Mouse (Mus musculus) kidney, postnatal 0 days (tissue): Measurements from ENCODE around the gene Gm4744. TPM values are rescaled to one million over a fixed set of nuclear protein-coding genes. Genes with fewer than 3 reads are reported as not detected.
"Not testable (repeated sequence)": the region's sequence is repeated elsewhere in the genome, so short reads cannot be mapped to it uniquely, and the experiment has no call there.

Source experiments
- ATAC-seq: fragments of 200-750 bp; cut with Nextera tagmentation; replicated peaks from 2 replicates; pipeline ENCODE4 v1.8.0; 2017; ENCODE audit warnings: low read depth, moderate number of reproducible peaks, moderate TSS enrichment, moderate library complexity; ENCODE audit not compliant: low FRiP score
- DNase-seq: peaks from one replicate; pipeline ENCODE4 v3.0.0-alpha.2; 2016; ENCODE audit warnings: low spot score
- H3K27ac ChIP-seq: fragments of 300-500 bp; sonication (generic); 2 replicates; pipeline ENCODE4 v1.5.1; 2014; ENCODE audit warnings: mild to moderate bottlenecking
- H3K27me3 ChIP-seq: fragments of 300-500 bp; sonication (generic); 2 replicates; pipeline ENCODE4 v1.6.1; 2014; ENCODE audit warnings: low read length, mixed read lengths; ENCODE audit not compliant: insufficient read depth
- H3K36me3 ChIP-seq: fragments of 300-500 bp; sonication (generic); 2 replicates; pipeline ENCODE4 v1.6.1; 2014; ENCODE audit warnings: low read length, mixed read lengths; ENCODE audit not compliant: insufficient read depth
- H3K4me1 ChIP-seq: fragments of 300-500 bp; sonication (generic); replicated peaks from 2 replicates; pipeline ENCODE4 v1.6.1; 2014; ENCODE audit warnings: antibody characterized with exemption, low read length, mixed read lengths; ENCODE audit not compliant: insufficient read depth
- H3K4me2 ChIP-seq: fragments of 300-500 bp; sonication (generic); 2 replicates; pipeline ENCODE4 v1.6.1; 2014; ENCODE audit warnings: mild to moderate bottlenecking, low read length, moderate library complexity, mixed read lengths
- H3K4me3 ChIP-seq: fragments of 300-500 bp; sonication (generic); replicated peaks from 2 replicates; pipeline ENCODE4 v1.5.1; 2014; ENCODE audit warnings: low read depth, low read length
- H3K9ac ChIP-seq: fragments of 300-500 bp; sonication (generic); 2 replicates; pipeline ENCODE4 v1.6.1; 2014; ENCODE audit warnings: low read depth, low read length
- H3K9me3 ChIP-seq: fragments of 300-500 bp; sonication (generic); replicated peaks from 2 replicates; pipeline ENCODE4 v1.6.1; 2016; ENCODE audit warnings: low read length, inconsistent platforms, mixed read lengths
- CTCF ChIP-seq: IDR thresholded peaks from 2 replicates; pipeline ENCODE4 v1.5.1; 2016; ENCODE audit warnings: antibody characterized with exemption, low read depth, mild to moderate bottlenecking, moderate library complexity
- WGBS: fragments of 180-500 bp; shearing (Covaris S2); extraction: QIAGEN DNeasy Blood & Tissue Kit; methylation state at CpG from one replicate; pipeline ENCODE4 v1.1.7; 2014; 5-methylcytosine and 5-hydroxymethylcytosine counted together
- polyA plus RNA-seq: library from polyadenylated mRNA; unstranded; fragments of >200 nt; fragmentation: Nextera tagmentation; extraction: Ambion mirVana; gene quantifications from 2 replicates; pipeline ENCODE4 v1.2.1, GENCODE M21; 2015

Gm4744 gene
- not detected in 2 replicates for polyA plus RNA-seq

DNA sequence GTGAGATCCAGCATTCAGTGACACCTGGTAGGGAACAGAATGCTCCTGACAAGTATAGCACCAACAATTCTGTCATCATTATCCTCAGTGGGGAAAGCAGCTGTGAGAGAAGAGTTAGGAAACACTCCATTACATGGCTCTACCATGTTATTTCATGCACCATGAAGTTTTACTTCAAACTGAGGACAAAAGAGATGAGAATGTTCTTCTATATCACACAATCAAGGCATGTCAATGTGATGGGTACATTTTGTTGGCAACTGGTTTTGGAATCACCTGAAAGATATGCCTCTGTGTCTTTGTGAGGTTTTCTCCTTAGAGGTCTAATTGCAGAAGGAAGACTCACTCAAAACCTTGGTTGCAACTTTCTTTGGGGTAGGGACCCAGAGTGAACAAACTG lies at the start of gene Gm4744:
Gm4744 (minus strand) TSS at position 101 of the 400 bp plus-strand sequence.
- Histone ChIP-seq H3K4me3 (no peak within 1 kb of the TSS), H3K27ac (no peak within 1 kb of the TSS), H3K9ac (no peak within 1 kb of the TSS), H3K36me3 (no peaks in the 10 kb centered on the region), H3K27me3 (no peaks in the 10 kb centered on the region), H3K9me3 (no peaks in the 10 kb centered on the region), H3K4me1 (no peaks in the 10 kb centered on the region), H3K4me2 (no peak within 1 kb of the TSS)
- ATAC-seq: no peak
- no peak for TF ChIP-seq CTCF
- no peak for DNase-seq

DNA sequence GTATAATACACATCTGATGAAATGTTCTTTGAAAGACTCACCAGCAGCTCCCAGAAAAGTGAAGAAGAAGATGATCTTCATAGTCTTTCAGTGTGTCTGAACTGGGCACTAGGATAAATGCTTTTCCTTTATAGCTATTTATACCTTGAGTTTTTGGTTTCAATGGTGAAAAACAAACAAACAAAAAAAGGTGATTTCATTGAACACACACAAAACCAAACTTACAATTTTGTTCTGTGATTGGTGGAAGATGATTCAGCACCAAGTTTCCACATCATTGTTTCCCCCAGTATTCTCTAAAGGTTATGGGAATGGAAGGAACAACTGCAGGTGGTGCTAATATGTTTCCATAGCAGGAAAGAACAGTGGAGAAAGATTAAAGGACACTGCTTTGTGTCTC lies 47.7 kb upstream of the Gm4744 start, which contains the start of gene Gm2663:
Gm2663 (minus strand) TSS at position 101 of the 400 bp plus-strand sequence.
- H3K36me3 ChIP-seq, H3K4me2 ChIP-seq, DNase-seq, H3K27me3 ChIP-seq, H3K9ac ChIP-seq, H3K4me1 ChIP-seq, H3K4me3 ChIP-seq, ATAC-seq, H3K9me3 ChIP-seq, H3K27ac ChIP-seq: not testable (repeated sequence)

DNA sequence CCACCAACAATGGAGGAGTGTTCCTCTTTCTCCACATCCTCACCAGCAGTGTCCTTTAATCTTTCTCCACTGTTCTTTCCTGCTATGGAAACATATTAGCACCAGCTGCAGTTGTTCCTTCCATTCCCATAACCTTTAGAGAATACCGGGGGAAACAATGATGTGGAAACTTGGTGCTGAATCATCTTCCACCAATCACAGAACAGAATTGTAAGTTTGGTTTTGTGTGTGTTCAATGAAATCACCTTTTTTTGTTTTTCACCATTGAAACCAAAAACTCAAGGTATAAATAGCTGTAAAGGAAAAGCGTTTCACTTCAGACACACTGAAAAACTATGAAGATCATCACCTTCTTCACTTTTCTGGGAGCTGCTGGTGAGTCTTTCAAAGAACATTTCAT lies 12.8 kb upstream of the Gm4744 start, which contains the start of gene 1810009J06Rik:
1810009J06Rik (plus strand) TSS at position 301 of the 400 bp plus-strand sequence.
- H3K9ac ChIP-seq, H3K4me1 ChIP-seq, ATAC-seq, DNase-seq, H3K27me3 ChIP-seq, H3K36me3 ChIP-seq, H3K9me3 ChIP-seq, H3K27ac ChIP-seq, H3K4me3 ChIP-seq, H3K4me2 ChIP-seq: not testable (repeated sequence)
- 87% methylated on average over 2 of the region's 2 CpGs for WGBS

DNA sequence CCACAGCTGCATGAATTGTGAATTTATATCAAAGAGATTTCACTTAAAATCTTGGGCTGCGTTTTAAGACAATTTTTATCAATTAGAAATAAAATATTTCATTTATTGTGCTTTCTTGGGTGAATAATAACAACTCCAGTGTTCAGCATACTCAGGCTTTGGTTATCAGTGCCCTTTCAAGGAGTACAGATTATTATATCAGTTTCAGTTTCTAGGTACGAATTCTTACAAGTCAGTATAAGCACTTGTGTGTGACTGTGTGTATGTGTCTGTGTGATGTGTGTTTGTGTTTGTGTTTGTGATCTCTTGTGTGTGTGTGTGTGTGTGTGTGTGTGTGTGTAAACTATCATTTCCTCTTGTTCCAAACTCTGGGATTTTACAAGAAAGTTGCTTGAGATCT lies 2.0 kb upstream of the Gm4744 start:
- no peaks in the 10 kb centered on the region for H3K27me3 ChIP-seq
- H3K36me3 ChIP-seq: no peaks in the 10 kb centered on the region
- no peak for ATAC-seq
- H3K4me3 ChIP-seq: no peak overlapping the region
- no peak overlapping the region for H3K4me2 ChIP-seq
- DNase-seq: no peak
- no peak for TF ChIP-seq CTCF
- no peaks in the 10 kb centered on the region for H3K4me1 ChIP-seq
- H3K9ac ChIP-seq: no peak overlapping the region
- no peaks in the 10 kb centered on the region for H3K9me3 ChIP-seq
- 58% methylated on average over 2 of the region's 2 CpGs for WGBS
- H3K27ac ChIP-seq: no peak overlapping the region

DNA sequence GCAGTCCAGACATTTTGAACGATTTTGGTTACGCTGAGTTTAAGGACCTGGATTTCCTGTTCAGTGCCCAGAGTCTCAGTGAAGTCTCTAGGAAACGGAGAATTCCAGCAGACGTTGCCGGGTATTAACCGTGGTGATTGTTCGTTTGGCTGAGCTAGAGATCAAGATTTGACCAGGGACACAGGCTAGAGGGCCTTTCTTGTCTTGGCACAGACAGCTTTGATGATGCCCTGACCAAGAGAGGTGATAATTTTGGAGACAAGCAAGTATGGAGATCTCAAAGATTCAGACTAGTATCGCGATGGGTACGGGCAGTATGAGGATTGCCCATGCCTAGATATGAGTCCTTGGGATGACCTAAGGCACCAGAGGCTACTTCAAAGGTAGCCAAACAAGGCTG lies 11.2 kb downstream of the Gm4744 start, which contains the start of gene 1700074P13Rik:
1700074P13Rik (minus strand) TSS at position 101 of the 400 bp plus-strand sequence.
- H3K36me3 ChIP-seq: no peaks in the 10 kb centered on the region
- no peak for DNase-seq
- no peaks in the 10 kb centered on the region for H3K4me1 ChIP-seq
- H3K4me3 ChIP-seq: no peak within 1 kb of the TSS
- no peak within 1 kb of the TSS for H3K9ac ChIP-seq
- 87% methylated on average over 10 of the region's 10 CpGs for WGBS
- H3K4me2 ChIP-seq: no peak within 1 kb of the TSS
- H3K27me3 ChIP-seq: no peaks in the 10 kb centered on the region
- TF ChIP-seq CTCF: no peak
- ATAC-seq: no peak
- H3K9me3 ChIP-seq: no peaks in the 10 kb centered on the region
- H3K27ac ChIP-seq: no peak within 1 kb of the TSS

DNA sequence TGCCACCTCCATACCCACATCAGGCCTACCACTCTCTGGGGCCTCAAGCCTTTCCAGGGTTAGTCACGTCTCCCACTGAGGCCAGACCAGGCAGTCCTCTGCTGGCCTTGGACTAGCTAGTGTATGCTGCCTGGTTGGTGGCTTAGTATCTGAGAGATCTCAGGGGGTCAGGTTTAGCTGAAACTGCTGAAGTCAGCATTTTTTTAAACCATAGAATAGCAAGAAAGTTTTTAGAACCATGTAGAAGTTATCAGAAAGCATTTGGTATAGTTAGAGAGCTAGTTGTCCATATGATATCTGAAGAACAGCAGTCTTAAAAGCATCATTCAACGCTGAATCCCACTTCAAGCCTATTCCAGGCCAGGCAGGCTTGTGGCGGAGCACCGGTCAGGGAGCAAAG lies 31.7 kb downstream of the Gm4744 start:
- 83% methylated on average over 4 of the region's 4 CpGs for WGBS
- no peak for DNase-seq

DNA sequence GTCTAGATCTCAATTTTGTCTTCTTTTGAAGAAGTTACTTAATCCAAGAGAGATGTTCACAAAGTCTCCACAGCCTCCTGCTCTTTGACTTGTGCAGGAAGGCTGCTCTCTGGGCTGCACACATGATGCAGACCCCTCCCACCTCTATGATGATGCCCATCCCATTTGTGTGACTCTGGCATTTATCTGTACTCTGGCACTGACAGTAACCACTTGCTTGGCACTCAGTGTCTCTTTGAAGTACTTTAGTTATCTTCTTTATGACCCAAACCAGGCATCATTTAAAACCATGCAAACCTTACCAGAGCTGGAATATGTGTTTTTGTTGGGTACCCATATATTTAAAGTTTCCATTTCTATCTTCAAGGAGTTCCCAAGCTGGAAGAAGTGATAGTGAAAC lies 51.4 kb downstream of the Gm4744 start, which contains the start of gene Prss58:
Prss58 (minus strand) TSS at position 101 of the 400 bp plus-strand sequence.
- DNase-seq: no peak
- Histone ChIP-seq H3K4me2 (no peak within 1 kb of the TSS), H3K27me3 (no peaks in the 10 kb centered on the region), H3K9me3 (no peaks in the 10 kb centered on the region), H3K27ac (no peak within 1 kb of the TSS), H3K9ac (no peak within 1 kb of the TSS), H3K4me3 (no peak within 1 kb of the TSS), H3K36me3 (no peaks in the 10 kb centered on the region), H3K4me1 (no peaks in the 10 kb centered on the region)
- no peak for ATAC-seq
- no peak for TF ChIP-seq CTCF

More for the DNA sequence above, 31.7 kb downstream of the Gm4744 start:
- H3K4me3 ChIP-seq: no peak overlapping the region
- H3K9ac ChIP-seq: no peak overlapping the region
- H3K9me3 ChIP-seq: no peaks in the 10 kb centered on the region
- H3K4me2 ChIP-seq: no peak overlapping the region
- H3K36me3 ChIP-seq: no peaks in the 10 kb centered on the region
- no peak for TF ChIP-seq CTCF
- H3K4me1 ChIP-seq: no peaks in the 10 kb centered on the region
- no peak for ATAC-seq
- no peak overlapping the region for H3K27ac ChIP-seq
- H3K27me3 ChIP-seq: no peaks in the 10 kb centered on the region

Other genes with a start within 250 kb of the Gm4744 start
- gene Moxd2, start 64.4 kb downstream of the Gm4744 start, polyA plus RNA-seq: not detected in 2 replicates
- not detected in 2 replicates for gene Prss58, start 51.5 kb downstream of the Gm4744 start, polyA plus RNA-seq
- not detected in 2 replicates for gene 1700074P13Rik, start 11.3 kb downstream of the Gm4744 start, polyA plus RNA-seq
- not detected in 2 replicates for gene 1810009J06Rik, start 12.9 kb upstream of the Gm4744 start, polyA plus RNA-seq
- gene Gm2663, start 47.6 kb upstream of the Gm4744 start, polyA plus RNA-seq: 0.13 TPM in 1 of 2 replicates, not detected in the other
- gene 2210010C04Rik, start 83.6 kb upstream of the Gm4744 start, polyA plus RNA-seq: not detected in 2 replicates